Mouse (Mus musculus): Measurements from ENCODE around the gene Foxn2. TPM values are rescaled to one million over a fixed set of nuclear protein-coding genes. Genes with fewer than 3 reads are reported as not detected.

Gene Foxn2
- 9.1 and 11.4 TPM in 2 replicates for polyA plus RNA-seq (2021; fragmentation: Nextera tagmentation)
- long read RNA-seq, experiment 1, full-length matches to known transcripts: 1 of 17 reads
- long read RNA-seq, experiment 1, partial matches to known transcripts: 1 of 17 reads
- long read RNA-seq, experiment 1, other reads (novel, unspliced or antisense): 15 of 17 reads
- long read RNA-seq, experiment 2, full-length matches to known transcripts: 13 of 27 reads
- long read RNA-seq, experiment 2, partial matches to known transcripts: 5 of 27 reads
- long read RNA-seq, experiment 2, other reads (novel, unspliced or antisense): 9 of 27 reads

GRCm38 (mm10) chr17:88440285-88441000 lies at the start of gene Foxn2:
TSS of gene Foxn2 (plus strand) at chr17:88440711.

GRCm38 (mm10) chr17:88529519-88530235 lies 89.2 kb downstream of the Foxn2 start, which contains the start of gene Ppp1r21:
TSS of gene Ppp1r21 (plus strand) at chr17:88530118.

Other genes with a start within 250 kb of the Foxn2 start
- gene Ppp1r21, start 89.4 kb downstream of the Foxn2 start, polyA plus RNA-seq (2021; fragmentation: Nextera tagmentation): 19.5 and 22.1 TPM in 2 replicates
- gene Ston1, start 157.0 kb downstream of the Foxn2 start, polyA plus RNA-seq (2021; fragmentation: Nextera tagmentation): 0.74 and 1.4 TPM in 2 replicates
- gene Gtf2a1l, start 227.9 kb downstream of the Foxn2 start, polyA plus RNA-seq (2021; fragmentation: Nextera tagmentation): 0.11 and 0.14 TPM in 2 replicates